Mouse (Mus musculus): ENCODE data around the gene Vmn1r234.
"Not testable (repeated sequence)": the region's sequence is repeated elsewhere in the genome, so short reads cannot be mapped to it uniquely, and the experiment has no call there.

The Vmn1r234 gene

GRCm38 (mm10) chr17:21225787-21226186, at the start of gene Vmn1r234:
TSS of gene Vmn1r234 (plus strand) at chr17:21226087.
- DNase-seq (ENCODE audit: low spot score in 2 of 2), result no peak

- not testable (repeated sequence) for DNase-seq (ENCODE audit: low spot score in 2 of 2)
Measured at GRCm38 (mm10) chr17:21211081-21211480, 14.8 kb upstream of the Vmn1r234 start.

GRCm38 (mm10) chr17:21231654-21232053, 5.8 kb downstream of the Vmn1r234 start:
- DNase-seq (ENCODE audit: low spot score in 2 of 2), result peak; percentile 38 to 64

- no peak for DNase-seq (ENCODE audit: low spot score in 2 of 2)
Measured at GRCm38 (mm10) chr17:21256111-21256510, 30.2 kb downstream of the Vmn1r234 start, which contains the start of gene Vmn1r235. TSS of gene Vmn1r235 (plus strand) at chr17:21256411.

- DNase-seq (ENCODE audit: low spot score in 2 of 2), result peak; percentile 43 to 46
Measured at GRCm38 (mm10) chr17:21272103-21272502, 46.2 kb downstream of the Vmn1r234 start.

- DNase-seq (ENCODE audit: low spot score in 2 of 2), result no peak
Measured at GRCm38 (mm10) chr17:21282642-21283041, 56.8 kb downstream of the Vmn1r234 start, which contains the start of gene Vmn1r236. TSS of gene Vmn1r236 (plus strand) at chr17:21282942.

- DNase-seq (ENCODE audit: low spot score in 2 of 2), result no peak
Measured at GRCm38 (mm10) chr17:21284395-21284794, 58.5 kb downstream of the Vmn1r234 start.
